In the genomic region with DNA sequence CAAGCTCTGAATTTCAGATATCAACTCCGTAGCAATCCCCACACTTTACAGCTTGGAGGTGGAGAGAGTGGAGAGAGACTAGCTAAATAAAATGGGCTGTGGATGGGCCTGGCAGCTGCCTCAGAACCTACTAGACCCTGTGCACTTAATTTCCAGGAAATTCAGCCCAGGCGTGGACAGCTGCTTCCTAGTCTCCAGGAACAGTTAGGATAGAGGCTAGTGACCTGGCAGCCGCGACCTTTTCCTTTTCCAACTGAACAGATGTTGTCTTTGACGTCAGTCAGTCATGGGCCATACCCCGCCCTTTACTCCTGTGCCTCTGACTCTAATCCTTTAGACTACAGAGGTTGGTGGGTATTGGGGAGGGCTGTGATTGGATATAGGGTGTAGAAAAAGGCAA, we compare ENCODE assay signal across 10 mouse cellular contexts. TPM values are rescaled to one million over a fixed set of nuclear protein-coding genes. Genes with fewer than 3 reads are reported as not detected.
DNase-seq lines count a peak whose midpoint lies in the region; TF ChIP-seq lines count a peak whose summit lies in the region.
"Had no signal": no experiment of that assay in that cellular context is flagged by ENCODE, and none has a peak within 500 bp of the region (broad histone marks: within the 10 kb centered on the region; RNA-seq: fewer than 3 reads in every experiment).

No protein-coding gene starts in this region.

- H3K27ac ChIP-seq in left cerebral cortex, adult 2 months = peak overlapping the region; percentile 88; the same call in 1 of the 2 replicates
- H3K27ac ChIP-seq: limb, embryonic 15.5 days had no signal

- no peak overlapping the region for H3K4me3 ChIP-seq in left cerebral cortex, adult 2 months
- H3K4me3 ChIP-seq: erythroblast, embryonic 14.5 days; limb, embryonic 15.5 days had no signal

- peak; percentile 21 for DNase-seq in cerebellum, adult 11-12 months
- no peak for DNase-seq in cerebellum, adult 8-10 months
- DNase-seq in left cerebral cortex, adult 2 months (ENCODE audit: extremely low spot score in 1 of 2, low spot score in 2 of 2) = peak in 1 of 2 experiments; percentile 14
- no peak for DNase-seq in left cerebral cortex, adult 11 months (ENCODE audit: low spot score)
- peak; percentile 83 for DNase-seq in heart, adult 9 months (ENCODE audit: low spot score in 2 of 2)
- peak; percentile 64 for DNase-seq in lung, postnatal 36 days
- no peak for DNase-seq in thymus, postnatal 0 days (ENCODE audit: low spot score)
- no peak for DNase-seq in left cerebral cortex, postnatal 10 days (ENCODE audit: extremely low spot score in 1 of 2, low spot score in 2 of 2)

- no peak for TF ChIP-seq CTCF in left cerebral cortex, adult 2 months (IDR thresholded peaks at IDR 0.05)

- intact Hi-C loops in left cerebral cortex, adult 2 months (cut with DNase I) = no loop called here
- intact Hi-C loops in left cerebral cortex, postnatal 10 days (cut with DNase I) = loop anchor here (10.0 kb wide), 1 partner anchor 104 kb away; no protein-coding TSS in a partner anchor

RNA-seq across cellular contexts. Expression of a gene that starts 8.0 kb away (rescaled TPM):
- 100 to 1,000 TPM; 178 to 184 TPM for total RNA-seq in left cerebral cortex, adult 2 months (2021)
- 23.0 and 30.9 TPM in 2 replicates for polyA plus RNA-seq in thymus, postnatal 0 days (2015; fragmentation: Nextera tagmentation; extraction: Ambion mirVana)
- 100 to 1,000 TPM; 160 to 166 TPM for total RNA-seq in left cerebral cortex, postnatal 10 days (2021)

RNA-seq across cellular contexts. Expression of a gene that starts 9.7 kb away (rescaled TPM):
- 100 to 1,000 TPM; 667 to 745 TPM for total RNA-seq in left cerebral cortex, adult 2 months (2021)
- polyA plus RNA-seq in thymus, postnatal 0 days (2015; fragmentation: Nextera tagmentation; extraction: Ambion mirVana) = 0.76 and 0.96 TPM in 2 replicates
- 100 to 1,000 TPM; 570 to 685 TPM for total RNA-seq in left cerebral cortex, postnatal 10 days (2021)
- polyA plus RNA-seq: erythroblast, embryonic 14.5 days had no signal

RNA-seq across cellular contexts. Expression of a gene that starts 21.3 kb away (rescaled TPM):
- total RNA-seq in left cerebral cortex, adult 2 months (2021) = 1 to 10 TPM; 6.2 to 6.9 TPM
- 7.0 and 8.7 TPM in 2 replicates for polyA plus RNA-seq in thymus, postnatal 0 days (2015; fragmentation: Nextera tagmentation; extraction: Ambion mirVana)
- total RNA-seq in left cerebral cortex, postnatal 10 days (2021) = 1 to 10 TPM; 5.2 to 6.2 TPM

RNA-seq across cellular contexts. Expression of a gene that starts 35.8 kb away (rescaled TPM):
- total RNA-seq in left cerebral cortex, adult 2 months (2021) = 1 to 10 TPM; 1.4 to 1.6 TPM
- polyA plus RNA-seq in thymus, postnatal 0 days (2015; fragmentation: Nextera tagmentation; extraction: Ambion mirVana) = 12.3 and 12.6 TPM in 2 replicates
- total RNA-seq in left cerebral cortex, postnatal 10 days (2021) = 1 to 10 TPM; 3.3 to 3.4 TPM

Comparison
In these comparisons a context has a peak if more than half of its experiments do, and no peak if none do; other contexts are left out.
1. DNase-seq: peak in cerebellum, adult 11-12 months (single experiment), heart, adult 9 months (2 of 2) and lung, postnatal 36 days (single experiment); none in cerebellum, adult 8-10 months (single experiment), left cerebral cortex, adult 11 months (single experiment), thymus, postnatal 0 days (single experiment) and left cerebral cortex, postnatal 10 days (0 of 2).